ENCODE assay signal across 1 mouse cellular context in the genomic region with DNA sequence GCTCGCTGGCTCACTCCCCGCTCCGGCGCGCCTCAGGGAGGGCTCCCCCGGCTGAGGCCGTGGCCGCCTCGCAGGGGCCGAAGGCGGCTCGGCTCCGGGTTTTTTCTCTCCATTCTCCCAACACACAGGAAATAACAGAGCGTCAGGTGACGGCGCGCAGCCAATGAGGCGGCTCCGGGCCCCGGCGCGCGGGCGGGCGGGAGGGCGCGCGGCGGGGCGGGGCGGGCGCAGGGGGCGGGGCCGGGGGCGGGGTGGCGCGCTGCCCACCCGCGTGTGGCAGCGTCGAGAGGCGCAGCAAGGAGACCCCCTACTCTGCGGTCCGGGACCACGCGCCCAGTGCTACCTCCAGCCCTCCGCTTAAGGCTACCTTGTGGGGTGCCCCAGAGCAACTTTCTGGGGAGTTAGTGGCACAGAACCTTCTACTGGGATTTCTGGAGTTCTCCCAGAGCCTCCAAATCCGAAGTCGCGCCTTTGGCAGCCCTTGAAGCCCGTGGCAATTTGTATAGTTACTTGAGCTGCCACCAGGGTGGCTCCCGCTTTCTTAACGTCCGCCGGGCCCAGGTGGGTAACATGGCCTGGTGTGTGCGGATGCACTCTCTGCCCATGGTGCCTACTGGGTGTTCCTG.
TF ChIP-seq lines count a peak whose summit lies in the region.

No protein-coding gene starts in this region.

TF ChIP-seq in CH12.LX, 34 proteins besides CTCF, POLR2A, EP300 and RAD21 (continued from another document):
- TF ChIP-seq ZNF384 (IDR thresholded peaks at IDR 0.05; ENCODE audit: low read depth, low read length) (no peak), ETS1 (conservative IDR thresholded peaks at IDR 0.05; ENCODE audit: low read depth, low read length) (no peak), MEF2A (IDR thresholded peaks at IDR 0.05; ENCODE audit: borderline replicate concordance, low read depth, low read length) (no peak)
